Mouse (Mus musculus) macrophage (primary cell): ENCODE results near the gene Pbx4. TPM values are rescaled to one million over a fixed set of nuclear protein-coding genes. Genes with fewer than 3 reads are reported as not detected.

Experiments
- H3K27ac ChIP-seq: fragments of 350-480 bp; formaldehyde crosslinking; 2 replicates; pipeline ENCODE4 v1.9.0; 2021
- H3K36me3 ChIP-seq: fragments of 350-480 bp; formaldehyde crosslinking; 2 replicates; pipeline ENCODE4 v1.9.0; 2021; ENCODE audit errors: inconsistent target
- H3K4me3 ChIP-seq: fragments of 350-480 bp; formaldehyde crosslinking; 2 replicates; pipeline ENCODE4 v1.9.0; 2021; ENCODE audit errors: inconsistent target
- H3K79me2 ChIP-seq: fragments of 350-480 bp; formaldehyde crosslinking; 2 replicates; pipeline ENCODE4 v1.9.0; 2021; ENCODE audit errors: inconsistent target
- WGBS: methylation state at CpG from one replicate; pipeline ENCODE4 v1.1.7; 2026; ENCODE audit warnings: inconsistent platforms; ENCODE audit not compliant: missing documents; 5-methylcytosine and 5-hydroxymethylcytosine counted together
- polyA plus RNA-seq: library from polyadenylated mRNA; stranded (reverse); fragments of 250-400 nt; gene quantifications from 3 replicates; pipeline ENCODE4 v1.2.4, GENCODE M21; 2018; ENCODE audit warnings: inconsistent platforms

Pbx4 gene
- polyA plus RNA-seq, 1 experiment from 2014 or later, result 0.34 TPM

DNA sequence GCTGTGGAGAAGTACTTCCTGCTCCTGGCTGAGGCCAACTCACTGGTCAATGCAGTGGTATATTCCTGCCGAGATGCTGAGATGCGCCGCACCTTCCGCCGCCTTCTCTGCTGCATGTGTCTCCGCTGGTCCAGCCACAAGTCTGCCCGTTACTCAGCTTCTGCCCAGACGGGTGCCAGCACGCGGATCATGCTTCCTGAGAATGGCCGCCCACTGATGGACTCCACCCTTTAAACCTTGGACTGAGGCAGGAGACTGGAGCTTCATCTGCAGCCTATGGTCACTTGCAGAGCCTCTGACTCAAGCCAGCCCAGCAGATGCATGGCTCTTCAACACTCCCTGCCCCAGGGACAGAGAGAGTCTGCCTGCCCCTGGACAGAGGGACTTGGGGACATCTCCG lies 5.9 kb upstream of the Pbx4 start:
- H3K79me2 ChIP-seq, result no peaks in the 10 kb centered on the region
- no peak overlapping the region for H3K4me3 ChIP-seq
- WGBS, result 94% methylated on average over 12 of the region's 12 CpGs
- no peaks in the 10 kb centered on the region for H3K36me3 ChIP-seq
- no peak overlapping the region for H3K27ac ChIP-seq

DNA sequence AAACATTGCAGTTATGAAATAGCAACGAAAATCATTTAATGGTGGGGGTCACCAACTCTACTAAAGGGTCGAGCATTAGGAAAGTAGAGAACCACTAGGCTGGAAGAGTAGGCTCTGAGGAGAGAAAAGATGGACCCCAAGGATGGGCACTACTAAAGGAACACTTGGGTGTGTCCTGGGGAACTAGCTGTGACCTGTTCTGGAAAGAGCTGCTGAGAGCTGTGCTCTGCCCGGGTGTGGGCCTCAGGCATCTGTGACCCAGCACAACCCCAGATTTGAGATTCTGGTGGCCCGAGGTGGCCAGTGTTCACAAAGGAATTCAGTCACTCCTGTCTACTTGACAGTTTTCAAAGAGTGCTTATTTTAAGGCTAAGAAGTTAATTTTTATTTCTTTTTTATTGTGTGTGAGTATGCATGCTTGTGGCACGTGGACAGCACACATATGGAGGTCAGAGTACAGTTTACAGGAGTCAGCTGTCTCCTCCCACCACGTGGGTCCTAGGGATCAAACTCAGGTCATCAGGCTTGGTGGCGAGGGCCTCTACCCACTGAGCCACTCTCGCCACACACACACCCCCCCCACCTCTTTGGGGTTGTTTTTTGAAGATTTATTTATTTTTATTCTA lies 4.9 kb downstream of the Pbx4 start:
- Histone ChIP-seq H3K27ac (no peak overlapping the region), H3K4me3 (no peak overlapping the region), H3K36me3 (no peaks in the 10 kb centered on the region), H3K79me2 (no peaks in the 10 kb centered on the region)
- 86% methylated on average over 7 of the region's 8 CpGs for WGBS

- no peaks in the 10 kb centered on the region for H3K79me2 ChIP-seq
- H3K36me3 ChIP-seq, result no peaks in the 10 kb centered on the region
- 90% methylated on average over 3 of the region's 3 CpGs for WGBS
- H3K27ac ChIP-seq, result no peak overlapping the region
- no peak overlapping the region for H3K4me3 ChIP-seq
Observed at GRCm38 (mm10) chr8:69847167-69848065, 15.1 kb downstream of the Pbx4 start.

DNA sequence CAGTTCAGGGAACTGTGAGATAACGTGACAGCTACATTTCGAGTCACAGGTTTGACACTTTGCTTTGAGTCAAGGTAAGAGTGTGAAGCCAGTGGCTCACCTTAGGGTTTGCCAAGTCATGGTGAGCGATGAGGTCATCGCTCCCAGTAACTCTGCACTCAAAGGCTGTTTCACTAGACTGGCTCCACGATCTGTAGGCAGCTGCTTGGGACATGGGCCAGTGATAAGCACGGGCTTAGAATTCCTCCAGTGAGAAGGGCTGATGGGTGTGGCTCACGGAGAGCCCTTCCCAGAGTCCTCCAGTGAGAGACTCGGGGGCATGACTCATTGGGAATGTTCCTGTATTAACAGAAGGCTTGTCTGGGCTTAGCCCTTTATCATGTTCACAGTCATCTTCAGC lies 16.7 kb downstream of the Pbx4 start:
- Histone ChIP-seq H3K4me3 (no peak overlapping the region), H3K27ac (no peak overlapping the region)
- WGBS, result 94% methylated on average over 8 of the region's 8 CpGs

GRCm38 (mm10) chr8:69849899-69850298 lies 17.6 kb downstream of the Pbx4 start:
- WGBS, result 63% methylated on average over 3 of the region's 3 CpGs
- Histone ChIP-seq H3K79me2 (no peaks in the 10 kb centered on the region), H3K4me3 (no peak overlapping the region), H3K36me3 (no peaks in the 10 kb centered on the region), H3K27ac (no peak overlapping the region)

More for the DNA sequence above, 16.7 kb downstream of the Pbx4 start:
- Histone ChIP-seq H3K36me3 (no peaks in the 10 kb centered on the region), H3K79me2 (no peaks in the 10 kb centered on the region)

- Histone ChIP-seq H3K4me3 (no peak overlapping the region), H3K27ac (no peak overlapping the region), H3K36me3 (no peaks in the 10 kb centered on the region), H3K79me2 (no peaks in the 10 kb centered on the region)
- 74% methylated on average over 7 of the region's 7 CpGs for WGBS
Observed at GRCm38 (mm10) chr8:69850926-69851506, 18.7 kb downstream of the Pbx4 start.

- Histone ChIP-seq H3K4me3 (no peak overlapping the region), H3K36me3 (no peaks in the 10 kb centered on the region), H3K79me2 (no peaks in the 10 kb centered on the region), H3K27ac (no peak overlapping the region)
- 91% methylated on average over 10 of the region's 10 CpGs for WGBS
Observed at GRCm38 (mm10) chr8:69853869-69854268, 21.6 kb downstream of the Pbx4 start.

- 82% methylated on average over 4 of the region's 4 CpGs for WGBS
- H3K27ac ChIP-seq, result no peak overlapping the region
- no peak overlapping the region for H3K4me3 ChIP-seq
- no peaks in the 10 kb centered on the region for H3K79me2 ChIP-seq
- H3K36me3 ChIP-seq, result no peaks in the 10 kb centered on the region
Observed at GRCm38 (mm10) chr8:69860807-69861206, 28.5 kb downstream of the Pbx4 start.

GRCm38 (mm10) chr8:69861251-69861650 lies 29.0 kb downstream of the Pbx4 start:
- H3K4me3 ChIP-seq, result no peak overlapping the region

GRCm38 (mm10) chr8:69863387-69864020 lies 31.2 kb downstream of the Pbx4 start:
- Histone ChIP-seq H3K79me2 (no peaks in the 10 kb centered on the region), H3K27ac (no peak overlapping the region), H3K4me3 (no peak overlapping the region), H3K36me3 (no peaks in the 10 kb centered on the region)
- 95% methylated on average over 5 of the region's 5 CpGs for WGBS

More at GRCm38 (mm10) chr8:69861251-69861650, 29.0 kb downstream of the Pbx4 start:
- H3K27ac ChIP-seq, result no peak overlapping the region
- no peaks in the 10 kb centered on the region for H3K36me3 ChIP-seq
- WGBS, result 21% methylated on average over 2 of the region's 2 CpGs
- no peaks in the 10 kb centered on the region for H3K79me2 ChIP-seq

GRCm38 (mm10) chr8:69864180-69864579 lies 31.9 kb downstream of the Pbx4 start:
- H3K4me3 ChIP-seq, result no peak overlapping the region
- H3K79me2 ChIP-seq, result no peaks in the 10 kb centered on the region
- WGBS, result 94% methylated on average over 5 of the region's 5 CpGs
- no peak overlapping the region for H3K27ac ChIP-seq
- no peaks in the 10 kb centered on the region for H3K36me3 ChIP-seq

DNA sequence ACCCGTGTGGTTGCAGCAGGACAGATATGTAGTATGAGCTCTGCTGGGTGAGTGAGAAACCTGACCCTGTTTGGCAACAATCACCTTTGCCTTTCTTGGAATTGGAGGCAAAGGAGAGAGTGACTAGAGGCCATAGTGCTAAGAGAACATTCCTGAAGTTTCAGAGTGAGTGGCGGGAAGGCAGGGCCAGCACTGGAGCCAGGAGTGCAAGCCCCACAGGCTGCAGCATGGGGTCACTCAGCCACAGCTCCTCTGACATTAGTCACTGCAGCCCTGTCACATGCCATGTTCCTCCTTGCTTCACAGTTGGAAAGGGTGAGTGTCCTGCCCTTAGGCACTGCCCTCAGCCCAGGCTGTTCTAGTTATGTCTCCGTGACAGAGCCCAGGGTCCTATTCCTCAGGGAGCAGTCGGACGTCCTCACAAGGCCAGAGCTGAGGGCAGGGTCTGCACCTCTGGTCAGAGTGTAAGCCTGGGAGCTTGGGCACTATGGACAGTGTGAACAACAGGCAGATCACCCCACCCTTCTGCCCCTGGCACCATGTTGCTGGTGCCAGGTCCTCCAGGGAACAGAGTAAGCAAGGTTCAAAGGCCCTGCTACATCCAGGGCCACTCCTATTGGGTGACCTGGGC lies 35.5 kb downstream of the Pbx4 start:
- whole genome bisulfite sequencing, result 96% methylated on average over 4 of the region's 5 CpGs
- Histone ChIP-seq H3K36me3 (no peaks in the 10 kb centered on the region), H3K4me3 (no peak overlapping the region), H3K79me2 (no peaks in the 10 kb centered on the region), H3K27ac (no peak overlapping the region)

- H3K36me3 ChIP-seq, result no peaks in the 10 kb centered on the region
- H3K79me2 ChIP-seq, result no peaks in the 10 kb centered on the region
- no peak overlapping the region for H3K27ac ChIP-seq
- WGBS, result 91% methylated on average over 11 of the region's 11 CpGs
- no peak overlapping the region for H3K4me3 ChIP-seq
Observed at GRCm38 (mm10) chr8:69870003-69870765, 37.9 kb downstream of the Pbx4 start.

DNA sequence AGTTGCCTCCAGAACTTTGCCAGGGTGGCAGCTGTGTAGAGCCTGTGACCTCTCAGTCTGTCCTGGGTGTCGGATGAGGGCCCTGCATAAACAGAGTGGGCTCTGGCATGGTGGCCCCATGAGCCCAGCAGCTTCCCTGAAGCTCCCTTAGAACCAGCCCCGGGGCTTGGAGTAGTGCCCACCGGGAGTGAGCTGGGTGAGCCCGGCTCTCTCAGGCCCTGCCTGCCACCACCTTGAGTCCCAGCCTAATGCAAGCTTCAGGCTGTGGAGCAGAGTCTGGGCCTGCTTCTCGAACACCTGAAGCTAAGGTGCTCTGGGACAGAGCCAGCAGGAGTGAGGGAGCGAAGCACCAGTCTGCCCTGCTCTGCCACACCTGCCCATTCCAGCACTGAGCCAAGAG lies 38.6 kb downstream of the Pbx4 start:
- Histone ChIP-seq H3K27ac (no peak overlapping the region), H3K36me3 (no peaks in the 10 kb centered on the region), H3K79me2 (no peaks in the 10 kb centered on the region), H3K4me3 (no peak overlapping the region)
- WGBS, result 93% methylated on average over 6 of the region's 6 CpGs
